Mouse (Mus musculus): Measurements from ENCODE around the gene Tbxas1. TPM values are rescaled to one million over a fixed set of nuclear protein-coding genes. Genes with fewer than 3 reads are reported as not detected.

Tbxas1 gene
- polyA plus RNA-seq, 1 experiment from 2014 or later: 1.8 TPM

GRCm38 (mm10) chr6:38918728-38919127 lies 43.5 kb downstream of the Tbxas1 start:
- 93% methylated on average over 4 of the region's 4 CpGs for WGBS
- ATAC-seq (replicated peaks): no peak
- no peaks in the 10 kb centered on the region for H3K27me3 ChIP-seq

GRCm38 (mm10) chr6:38919135-38919740 lies 44.0 kb downstream of the Tbxas1 start:
- Histone ChIP-seq H3K4me1 (peaks cover 13% of the 10 kb centered on the region), H3K9me3 (no peaks in the 10 kb centered on the region), H3K27me3 (no peaks in the 10 kb centered on the region), H3K36me3 (no peaks in the 10 kb centered on the region), H3K4me2 (replicated peaks) (no peak overlapping the region), H3K4me3 (no peak overlapping the region), H3K9ac (replicated peaks) (no peak overlapping the region), H3K27ac (replicated peaks) (no peak overlapping the region)
- no peak for ATAC-seq (replicated peaks)
- 92% methylated on average over 14 of the region's 14 CpGs for whole genome bisulfite sequencing

More at GRCm38 (mm10) chr6:38918728-38919127, 43.5 kb downstream of the Tbxas1 start:
- no peak overlapping the region for H3K4me2 ChIP-seq (replicated peaks)
- H3K4me3 ChIP-seq: no peak overlapping the region
- H3K4me1 ChIP-seq: peaks cover 14% of the 10 kb centered on the region
- H3K27ac ChIP-seq (replicated peaks): no peak overlapping the region
- H3K9ac ChIP-seq (replicated peaks): no peak overlapping the region
- no peaks in the 10 kb centered on the region for H3K9me3 ChIP-seq
- H3K36me3 ChIP-seq: no peaks in the 10 kb centered on the region

DNA sequence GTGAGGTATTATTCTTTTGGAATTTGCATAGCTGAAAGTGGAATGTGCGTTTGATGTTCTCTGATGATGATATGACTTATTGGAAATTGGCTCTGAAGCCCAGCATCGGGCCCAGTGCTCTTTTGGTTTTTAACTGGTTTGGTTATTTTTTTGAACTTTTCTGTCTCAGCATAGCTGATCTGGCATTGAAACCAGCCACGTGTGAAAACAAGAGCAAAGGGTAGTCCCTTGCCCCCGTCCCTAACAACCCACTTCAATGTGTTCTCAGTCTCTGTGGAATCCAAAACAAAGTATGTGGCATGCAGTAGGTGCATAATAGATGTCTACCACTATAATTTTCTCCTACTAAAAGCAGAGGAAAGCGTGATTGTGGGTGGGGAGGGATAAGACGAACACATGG lies 44.9 kb downstream of the Tbxas1 start:
- H3K36me3 ChIP-seq: no peaks in the 10 kb centered on the region
- ATAC-seq (replicated peaks): no peak
- H3K9me3 ChIP-seq: no peaks in the 10 kb centered on the region
- no peak overlapping the region for H3K4me3 ChIP-seq
- H3K27ac ChIP-seq (replicated peaks): no peak overlapping the region
- H3K4me1 ChIP-seq: peaks cover 9% of the 10 kb centered on the region
- no peak overlapping the region for H3K9ac ChIP-seq (replicated peaks)
- no peaks in the 10 kb centered on the region for H3K27me3 ChIP-seq
- no peak overlapping the region for H3K4me2 ChIP-seq (replicated peaks)
- 78% methylated on average over 6 of the region's 6 CpGs for WGBS

GRCm38 (mm10) chr6:38921095-38921809 lies 46.0 kb downstream of the Tbxas1 start:
- ATAC-seq (replicated peaks): no peak
- 82% methylated on average over 17 of the region's 17 CpGs for WGBS

GRCm38 (mm10) chr6:38921810-38922116 lies 46.6 kb downstream of the Tbxas1 start:
- no peak overlapping the region for H3K27ac ChIP-seq (replicated peaks)
- no peaks in the 10 kb centered on the region for H3K9me3 ChIP-seq
- peaks cover 9% of the 10 kb centered on the region for H3K4me1 ChIP-seq
- no peaks in the 10 kb centered on the region for H3K36me3 ChIP-seq
- no peak overlapping the region for H3K4me2 ChIP-seq (replicated peaks)
- ATAC-seq (replicated peaks): no peak
- H3K9ac ChIP-seq (replicated peaks): no peak overlapping the region
- H3K4me3 ChIP-seq: no peak overlapping the region
- H3K27me3 ChIP-seq: no peaks in the 10 kb centered on the region
- 86% methylated on average over 8 of the region's 8 CpGs for WGBS

More at GRCm38 (mm10) chr6:38921095-38921809, 46.0 kb downstream of the Tbxas1 start:
- Histone ChIP-seq H3K4me1 (peaks cover 9% of the 10 kb centered on the region), H3K27me3 (no peaks in the 10 kb centered on the region), H3K36me3 (no peaks in the 10 kb centered on the region), H3K27ac (replicated peaks) (no peak overlapping the region), H3K9me3 (no peaks in the 10 kb centered on the region), H3K9ac (replicated peaks) (no peak overlapping the region), H3K4me2 (replicated peaks) (no peak overlapping the region), H3K4me3 (no peak overlapping the region)

- 19% methylated on average over 2 of the region's 2 CpGs for WGBS
- H3K4me2 ChIP-seq (replicated peaks): no peak overlapping the region
- no peaks in the 10 kb centered on the region for H3K9me3 ChIP-seq
- no peak overlapping the region for H3K27ac ChIP-seq (replicated peaks)
- ATAC-seq (replicated peaks): no peak
- no peaks in the 10 kb centered on the region for H3K27me3 ChIP-seq
- peaks cover 9% of the 10 kb centered on the region for H3K4me1 ChIP-seq
- H3K9ac ChIP-seq (replicated peaks): no peak overlapping the region
- H3K36me3 ChIP-seq: no peaks in the 10 kb centered on the region
- H3K4me3 ChIP-seq: no peak overlapping the region
Measured at GRCm38 (mm10) chr6:38922517-38922916, 47.3 kb downstream of the Tbxas1 start.

GRCm38 (mm10) chr6:38923450-38923849 lies 48.2 kb downstream of the Tbxas1 start:
- no peaks in the 10 kb centered on the region for H3K9me3 ChIP-seq
- H3K27me3 ChIP-seq: no peaks in the 10 kb centered on the region
- peaks cover 9% of the 10 kb centered on the region for H3K4me1 ChIP-seq
- no peaks in the 10 kb centered on the region for H3K36me3 ChIP-seq
- no peak overlapping the region for H3K4me2 ChIP-seq (replicated peaks)
- no peak overlapping the region for H3K9ac ChIP-seq (replicated peaks)
- H3K4me3 ChIP-seq: no peak overlapping the region
- ATAC-seq (replicated peaks): no peak
- 91% methylated on average over 4 of the region's 4 CpGs for WGBS
- no peak overlapping the region for H3K27ac ChIP-seq (replicated peaks)

- Histone ChIP-seq H3K4me2 (replicated peaks) (no peak overlapping the region), H3K4me1 (peaks cover 9% of the 10 kb centered on the region), H3K36me3 (no peaks in the 10 kb centered on the region), H3K9ac (replicated peaks) (no peak overlapping the region), H3K27ac (replicated peaks) (no peak overlapping the region), H3K9me3 (no peaks in the 10 kb centered on the region), H3K4me3 (no peak overlapping the region), H3K27me3 (no peaks in the 10 kb centered on the region)
- ATAC-seq (replicated peaks): no peak
- WGBS: 95% methylated on average over 18 of the region's 18 CpGs
Measured at GRCm38 (mm10) chr6:38923870-38924817, 48.9 kb downstream of the Tbxas1 start.

- Histone ChIP-seq H3K36me3 (no peaks in the 10 kb centered on the region), H3K4me2 (replicated peaks) (peak overlapping the region; percentile 31), H3K27ac (replicated peaks) (no peak overlapping the region), H3K4me3 (0 out of 2 replicates have a peak overlapping the region, but pooled peaks have one; percentile 11), H3K9ac (replicated peaks) (no peak overlapping the region), H3K9me3 (no peaks in the 10 kb centered on the region), H3K4me1 (peaks cover 9% of the 10 kb centered on the region), H3K27me3 (no peaks in the 10 kb centered on the region)
- no peak for ATAC-seq (replicated peaks)
- WGBS: 59% methylated on average over 7 of the region's 7 CpGs
Measured at GRCm38 (mm10) chr6:38925719-38926118, 50.5 kb downstream of the Tbxas1 start.

DNA sequence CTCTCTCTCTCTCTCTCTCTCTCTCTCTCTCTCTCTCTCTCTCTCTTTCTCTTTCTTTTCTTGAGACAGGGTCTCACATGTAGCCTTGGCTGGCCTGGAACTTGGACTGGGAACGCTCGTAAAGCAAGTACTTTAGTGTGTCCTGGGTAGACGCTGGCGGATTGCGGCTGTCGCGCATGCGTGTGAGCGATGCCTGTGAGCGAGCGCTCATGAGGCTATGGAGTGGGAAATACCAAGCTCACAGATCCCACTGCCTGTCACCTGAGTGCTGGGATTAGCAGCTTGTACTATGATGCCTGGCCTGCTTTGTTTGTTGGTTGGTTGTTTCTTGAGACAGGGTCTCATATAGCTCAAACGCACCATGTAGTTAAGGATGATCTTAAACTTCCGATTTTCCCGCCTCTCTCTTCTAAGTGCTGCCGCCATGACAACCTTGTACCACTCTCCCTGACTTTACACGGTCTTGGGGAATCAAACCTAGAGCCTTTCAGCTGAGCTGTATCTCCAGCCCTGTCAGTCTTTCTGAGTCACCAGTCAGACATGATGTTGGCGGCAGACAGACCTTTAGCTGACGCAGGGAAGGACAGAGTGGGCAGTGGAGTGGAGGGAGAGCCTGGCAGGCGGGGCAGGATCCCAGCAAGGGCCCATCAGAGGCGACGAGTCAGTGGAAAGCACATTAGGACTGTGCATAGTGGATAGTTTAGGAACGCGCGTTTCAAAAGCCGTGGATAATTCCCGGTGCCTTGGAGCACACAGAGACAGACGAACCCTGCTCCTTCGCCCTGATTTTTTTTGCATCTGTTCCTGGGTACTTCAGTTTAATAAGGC lies 51.1 kb downstream of the Tbxas1 start:
- Histone ChIP-seq H3K9ac (replicated peaks) (no peak overlapping the region), H3K36me3 (no peaks in the 10 kb centered on the region), H3K9me3 (no peaks in the 10 kb centered on the region), H3K27ac (replicated peaks) (no peak overlapping the region), H3K4me3 (peak overlapping the region; percentile 8; the same call in 1 of the 2 replicates), H3K27me3 (no peaks in the 10 kb centered on the region), H3K4me1 (peaks cover 9% of the 10 kb centered on the region), H3K4me2 (replicated peaks) (peak overlapping the region; percentile 31)
- 0 out of 2 replicates have a peak, but pooled peaks have one; percentile 32 for ATAC-seq (replicated peaks)
- 63% methylated on average over 28 of the region's 28 CpGs for WGBS

GRCm38 (mm10) chr6:38926963-38927361 lies 51.8 kb downstream of the Tbxas1 start:
- ATAC-seq (replicated peaks): no peak
- H3K9me3 ChIP-seq: no peaks in the 10 kb centered on the region
- no peak overlapping the region for H3K27ac ChIP-seq (replicated peaks)
- H3K36me3 ChIP-seq: no peaks in the 10 kb centered on the region
- H3K4me3 ChIP-seq: no peak overlapping the region
- H3K27me3 ChIP-seq: no peaks in the 10 kb centered on the region
- WGBS: 72% methylated on average over 13 of the region's 13 CpGs
- no peak overlapping the region for H3K9ac ChIP-seq (replicated peaks)
- peaks cover 8% of the 10 kb centered on the region for H3K4me1 ChIP-seq
- no peak overlapping the region for H3K4me2 ChIP-seq (replicated peaks)

All from forebrain, embryonic 15.5 days (tissue).